In genomic region chr11:55023049-55023564, GRCm38 (mm10) we compare ENCODE assay signal across 8 mouse cellular contexts. TPM values are rescaled to one million over a fixed set of nuclear protein-coding genes. Genes with fewer than 3 reads are reported as not detected.
DNase-seq lines count a peak whose midpoint lies in the region; ATAC-seq and TF ChIP-seq lines count a peak whose summit lies in the region.

No protein-coding gene starts in this region.

- no peak overlapping the region for H3K4me3 ChIP-seq in forebrain, postnatal 0 days (ENCODE audit: low read depth, low read length)

- H3K9ac ChIP-seq in forebrain, postnatal 0 days, result no peak overlapping the region

- H3K36me3 ChIP-seq in forebrain, postnatal 0 days (ENCODE audit: insufficient read depth), result peaks cover 19% of the 10 kb centered on the region

- TF ChIP-seq CTCF in brain, embryonic 14.5 days (IDR thresholded peaks at IDR 0.05; ENCODE audit: borderline replicate concordance, extremely low read depth, insufficient read depth, insufficient read length), result no peak
- no peak for TF ChIP-seq CTCF in forebrain, postnatal 0 days (IDR thresholded peaks at IDR 0.05; ENCODE audit: low read depth)

- TF ChIP-seq POLR2A in brain, embryonic 14.5 days (IDR thresholded peaks at IDR 0.05; ENCODE audit: borderline replicate concordance, extremely low read depth, insufficient read depth, insufficient read length, poor library complexity, severe bottlenecking), result no peak

- DNase-seq in CD4-positive, CD25-positive, alpha-beta regulatory T cell, adult 2 months (ENCODE audit: low read depth, low spot score), result peak; percentile 97
- peak; percentile 96 for DNase-seq in brain, embryonic 14.5 days (ENCODE audit: low read depth)
- peak; percentile 85 for DNase-seq in forebrain, postnatal 0 days
- DNase-seq in heart, postnatal 36 days, result peak; percentile 91 to 93
- peak; percentile 67 to 69 for DNase-seq in layer of hippocampus, adult 8-10 months (ENCODE audit: low spot score in 2 of 2)
- DNase-seq in lung, postnatal 10 days, result peak; percentile 96
- DNase-seq in ovary, postnatal 10 days (ENCODE audit: low spot score), result peak; percentile 95
- DNase-seq in thymus, postnatal 0 days (ENCODE audit: low spot score), result peak; percentile 96

- peak overlapping the region; percentile 82 for H3K27ac ChIP-seq in forebrain, postnatal 0 days (ENCODE audit: low read depth, low read length)

- 4% methylated on average over 10 of the region's 10 CpGs for WGBS in forebrain, postnatal 0 days

- peaks cover 34% of the 10 kb centered on the region for H3K4me1 ChIP-seq in forebrain, postnatal 0 days (ENCODE audit: insufficient read depth)

- peak overlapping the region; percentile 11; the same call in 1 of the 2 replicates for H3K4me2 ChIP-seq in forebrain, postnatal 0 days (ENCODE audit: low read depth)

- ATAC-seq in forebrain, postnatal 0 days, result peak; percentile 92

- H3K9me3 ChIP-seq in forebrain, postnatal 0 days (ENCODE audit: low read length), result no peaks in the 10 kb centered on the region

- intact Hi-C loops in heart, postnatal 36 days (cut with DNase I), result loop anchor here (2.0 kb wide), 1 partner anchor 14 kb away; no protein-coding TSS in a partner anchor

- no peaks in the 10 kb centered on the region for H3K27me3 ChIP-seq in forebrain, postnatal 0 days (ENCODE audit: insufficient read depth, low read length)

RNA-seq across cellular contexts. Expression of gene Anxa6, which starts 10.1 kb away (rescaled TPM):
- polyA plus RNA-seq in brain, embryonic 14.5 days (2012; rRNA removed), result 33.2 and 47.6 TPM in 2 replicates
- total RNA-seq in forebrain, postnatal 0 days (2014; rRNA removed), result 52.3 and 57.2 TPM in 2 replicates
- 40.5 and 50.2 TPM in 2 replicates for polyA plus RNA-seq in forebrain, postnatal 0 days (2015; fragmentation: Nextera tagmentation; extraction: Ambion mirVana)
- total RNA-seq in heart, postnatal 36 days (2021), result 100 to 1,000 TPM; 234 to 241 TPM
- total RNA-seq in layer of hippocampus, adult 8-10 months (2022), result 10 to 100 TPM; 85.6 to 95.3 (median 89.4) TPM
- polyA plus RNA-seq in thymus, postnatal 0 days (2015; fragmentation: Nextera tagmentation; extraction: Ambion mirVana), result 131 TPM in 2 replicates

RNA-seq across cellular contexts. Expression of gene Ccdc69, which starts 54.8 kb away (rescaled TPM):
- 0.23 and 0.34 TPM in 2 replicates for polyA plus RNA-seq in brain, embryonic 14.5 days (2012; rRNA removed)
- 0.48 and 0.62 TPM in 2 replicates for total RNA-seq in forebrain, postnatal 0 days (2014; rRNA removed)
- polyA plus RNA-seq in forebrain, postnatal 0 days (2015; fragmentation: Nextera tagmentation; extraction: Ambion mirVana), result 0.18 and 0.29 TPM in 2 replicates
- 1 to 10 TPM; 7.6 to 8.0 TPM for total RNA-seq in heart, postnatal 36 days (2021)
- 1 to 10 TPM in 1 of 4 experiments, under 1 TPM in 3; 0.32 to 1.1 (median 0.75) TPM for total RNA-seq in layer of hippocampus, adult 8-10 months (2022)
- 25.4 and 26.8 TPM in 2 replicates for polyA plus RNA-seq in thymus, postnatal 0 days (2015; fragmentation: Nextera tagmentation; extraction: Ambion mirVana)
